Mouse (Mus musculus): ENCODE data around the gene Fstl4. TPM values are rescaled to one million over a fixed set of nuclear protein-coding genes. Genes with fewer than 3 reads are reported as not detected.

Gene Fstl4
- polyA plus RNA-seq, 1 experiment from 2014 or later = 6.1 TPM

GRCm38 (mm10) chr11:52744593-52745450, 19.6 kb upstream of the Fstl4 start:
- no peak for ATAC-seq (replicated peaks)
- no peaks in the 10 kb centered on the region for H3K36me3 ChIP-seq
- H3K27ac ChIP-seq (replicated peaks) = no peak overlapping the region
- H3K4me1 ChIP-seq = no peaks in the 10 kb centered on the region
- H3K9me3 ChIP-seq = no peaks in the 10 kb centered on the region
- WGBS = 68% methylated on average over 9 of the region's 9 CpGs
- H3K9ac ChIP-seq (replicated peaks) = no peak overlapping the region
- H3K27me3 ChIP-seq = no peaks in the 10 kb centered on the region
- H3K4me3 ChIP-seq = no peak overlapping the region
- no peak overlapping the region for H3K4me2 ChIP-seq (replicated peaks)

GRCm38 (mm10) chr11:52747206-52747605, 17.2 kb upstream of the Fstl4 start:
- 84% methylated on average over 7 of the region's 7 CpGs for WGBS
- ATAC-seq (replicated peaks) = no peak
- H3K4me1 ChIP-seq = no peaks in the 10 kb centered on the region
- H3K9me3 ChIP-seq = no peaks in the 10 kb centered on the region
- no peak overlapping the region for H3K4me3 ChIP-seq
- H3K27me3 ChIP-seq = no peaks in the 10 kb centered on the region
- H3K4me2 ChIP-seq (replicated peaks) = no peak overlapping the region
- H3K9ac ChIP-seq (replicated peaks) = no peak overlapping the region
- H3K27ac ChIP-seq (replicated peaks) = no peak overlapping the region
- H3K36me3 ChIP-seq = no peaks in the 10 kb centered on the region

GRCm38 (mm10) chr11:52747766-52748456, 16.5 kb upstream of the Fstl4 start:
- no peak overlapping the region for H3K4me2 ChIP-seq (replicated peaks)
- H3K4me1 ChIP-seq = no peaks in the 10 kb centered on the region
- no peaks in the 10 kb centered on the region for H3K9me3 ChIP-seq
- no peak overlapping the region for H3K4me3 ChIP-seq
- no peak overlapping the region for H3K27ac ChIP-seq (replicated peaks)
- no peaks in the 10 kb centered on the region for H3K27me3 ChIP-seq
- H3K9ac ChIP-seq (replicated peaks) = no peak overlapping the region
- H3K36me3 ChIP-seq = no peaks in the 10 kb centered on the region
- ATAC-seq (replicated peaks) = no peak
- 11% methylated on average over 6 of the region's 6 CpGs for WGBS

GRCm38 (mm10) chr11:52749988-52750387, 14.4 kb upstream of the Fstl4 start:
- Histone ChIP-seq H3K4me2 (replicated peaks) (no peak overlapping the region), H3K4me1 (no peaks in the 10 kb centered on the region), H3K27me3 (no peaks in the 10 kb centered on the region), H3K36me3 (no peaks in the 10 kb centered on the region), H3K9me3 (no peaks in the 10 kb centered on the region), H3K4me3 (no peak overlapping the region), H3K27ac (replicated peaks) (no peak overlapping the region), H3K9ac (replicated peaks) (no peak overlapping the region)
- ATAC-seq (replicated peaks) = no peak
- WGBS = 90% methylated on average over 6 of the region's 6 CpGs

- no peaks in the 10 kb centered on the region for H3K27me3 ChIP-seq
- no peak overlapping the region for H3K4me2 ChIP-seq (replicated peaks)
- no peak overlapping the region for H3K9ac ChIP-seq (replicated peaks)
- no peak overlapping the region for H3K27ac ChIP-seq (replicated peaks)
- WGBS = 82% methylated on average over 12 of the region's 12 CpGs
- H3K4me1 ChIP-seq = no peaks in the 10 kb centered on the region
- H3K36me3 ChIP-seq = no peaks in the 10 kb centered on the region
- ATAC-seq (replicated peaks) = no peak
- H3K4me3 ChIP-seq = no peak overlapping the region
- no peaks in the 10 kb centered on the region for H3K9me3 ChIP-seq
Observed at GRCm38 (mm10) chr11:52752524-52752923, 11.9 kb upstream of the Fstl4 start.

GRCm38 (mm10) chr11:52753261-52753660, 11.2 kb upstream of the Fstl4 start:
- H3K27ac ChIP-seq (replicated peaks) = no peak overlapping the region

GRCm38 (mm10) chr11:52761800-52762199, 2.6 kb upstream of the Fstl4 start:
- WGBS = 43% methylated on average over 1 of the region's 1 CpGs
- no peak overlapping the region for H3K27ac ChIP-seq (replicated peaks)
- H3K4me2 ChIP-seq (replicated peaks) = no peak overlapping the region
- no peak for ATAC-seq (replicated peaks)
- H3K4me3 ChIP-seq = no peak overlapping the region
- peaks cover 19% of the 10 kb centered on the region for H3K4me1 ChIP-seq
- H3K36me3 ChIP-seq = no peaks in the 10 kb centered on the region
- no peak overlapping the region for H3K9ac ChIP-seq (replicated peaks)
- H3K27me3 ChIP-seq = peaks cover 32% of the 10 kb centered on the region
- no peaks in the 10 kb centered on the region for H3K9me3 ChIP-seq

More at GRCm38 (mm10) chr11:52753261-52753660, 11.2 kb upstream of the Fstl4 start:
- 44% methylated on average over 4 of the region's 4 CpGs for WGBS
- no peaks in the 10 kb centered on the region for H3K9me3 ChIP-seq
- H3K27me3 ChIP-seq = no peaks in the 10 kb centered on the region
- no peak for ATAC-seq (replicated peaks)
- H3K4me2 ChIP-seq (replicated peaks) = no peak overlapping the region
- H3K36me3 ChIP-seq = no peaks in the 10 kb centered on the region
- H3K4me1 ChIP-seq = no peaks in the 10 kb centered on the region
- H3K4me3 ChIP-seq = no peak overlapping the region
- no peak overlapping the region for H3K9ac ChIP-seq (replicated peaks)

GRCm38 (mm10) chr11:52764894-52765677, 652 bp downstream of the Fstl4 start:
- H3K4me1 ChIP-seq = peaks cover 19% of the 10 kb centered on the region
- 2% methylated on average over 53 of the region's 53 CpGs for WGBS
- peak overlapping the region; percentile 81 for H3K4me3 ChIP-seq
- ATAC-seq (replicated peaks) = peak; percentile 41
- H3K9me3 ChIP-seq = no peaks in the 10 kb centered on the region
- H3K4me2 ChIP-seq (replicated peaks) = peak overlapping the region; percentile 100
- H3K36me3 ChIP-seq = no peaks in the 10 kb centered on the region
- peaks cover 42% of the 10 kb centered on the region for H3K27me3 ChIP-seq
- H3K27ac ChIP-seq (replicated peaks) = no peak overlapping the region
- peak overlapping the region; percentile 64 for H3K9ac ChIP-seq (replicated peaks)

GRCm38 (mm10) chr11:52765678-52766254, 1.3 kb downstream of the Fstl4 start:
- H3K9ac ChIP-seq (replicated peaks) = peak overlapping the region; percentile 64; the same call in 1 of the 2 replicates
- peaks cover 19% of the 10 kb centered on the region for H3K4me1 ChIP-seq
- peak overlapping the region; percentile 81 for H3K4me3 ChIP-seq
- no peaks in the 10 kb centered on the region for H3K9me3 ChIP-seq
- no peaks in the 10 kb centered on the region for H3K36me3 ChIP-seq
- H3K27ac ChIP-seq (replicated peaks) = no peak overlapping the region
- ATAC-seq (replicated peaks) = peak; percentile 47; the same call in 1 of the 2 replicates
- peaks cover 42% of the 10 kb centered on the region for H3K27me3 ChIP-seq
- 4% methylated on average over 21 of the region's 21 CpGs for WGBS
- peak overlapping the region; percentile 100 for H3K4me2 ChIP-seq (replicated peaks)

- WGBS = 70% methylated on average over 3 of the region's 3 CpGs
- Histone ChIP-seq H3K27ac (replicated peaks) (no peak overlapping the region), H3K27me3 (peaks cover 41% of the 10 kb centered on the region), H3K36me3 (no peaks in the 10 kb centered on the region), H3K4me1 (peaks cover 19% of the 10 kb centered on the region), H3K4me2 (replicated peaks) (no peak overlapping the region), H3K9me3 (no peaks in the 10 kb centered on the region), H3K9ac (replicated peaks) (no peak overlapping the region), H3K4me3 (no peak overlapping the region)
- no peak for ATAC-seq (replicated peaks)
Observed at GRCm38 (mm10) chr11:52767921-52768320, 3.5 kb downstream of the Fstl4 start.

- Histone ChIP-seq H3K9ac (replicated peaks) (no peak overlapping the region), H3K9me3 (no peaks in the 10 kb centered on the region), H3K4me1 (peaks cover 11% of the 10 kb centered on the region; the same call in 1 of the 2 replicates), H3K27ac (replicated peaks) (no peak overlapping the region), H3K36me3 (no peaks in the 10 kb centered on the region), H3K27me3 (no peaks in the 10 kb centered on the region), H3K4me3 (no peak overlapping the region), H3K4me2 (replicated peaks) (no peak overlapping the region)
- ATAC-seq (replicated peaks) = no peak
- WGBS = 79% methylated on average over 3 of the region's 3 CpGs
Observed at GRCm38 (mm10) chr11:52773073-52773472, 8.6 kb downstream of the Fstl4 start.
